Mouse (Mus musculus): ENCODE data around the gene Fbxo17.

DNA sequence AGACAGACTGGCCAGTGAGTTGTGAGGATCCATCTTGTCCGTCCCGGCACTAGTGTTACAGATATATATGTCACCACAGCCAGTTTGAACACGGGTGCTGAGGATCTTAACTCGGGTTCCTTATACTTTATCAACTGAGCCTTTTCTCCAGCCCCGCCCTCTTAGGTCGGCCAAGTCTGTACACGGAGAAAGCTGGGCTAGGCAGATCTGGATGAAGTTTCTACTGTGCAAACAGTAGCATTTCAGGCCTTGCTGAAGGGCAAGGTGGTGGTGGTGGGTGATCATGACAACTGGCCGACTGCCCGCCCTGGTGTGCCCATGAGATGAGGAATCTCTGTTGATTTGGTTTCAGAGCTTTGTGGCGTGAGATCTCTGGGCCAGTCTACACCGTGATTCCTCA lies 19.3 kb upstream of the Fbxo17 start:
- TF ChIP-seq CTCF (IDR thresholded peaks at IDR 0.05; ENCODE audit: extremely low read depth, insufficient read depth, insufficient read length, insufficient replicate concordance) (no peak), POLR2A (IDR thresholded peaks at IDR 0.05; ENCODE audit: low read depth, low read length) (no peak)
